Mouse (Mus musculus) kidney, adult 18-20 months (tissue): Measurements from ENCODE around the gene 2900011O08Rik.
"Not testable (repeated sequence)": the region's sequence is repeated elsewhere in the genome, so short reads cannot be mapped to it uniquely, and the experiment has no call there.

Source experiments
- DNase-seq: peaks from one replicate; pipeline ENCODE4 v3.0.0; 2021

2900011O08Rik gene

DNA sequence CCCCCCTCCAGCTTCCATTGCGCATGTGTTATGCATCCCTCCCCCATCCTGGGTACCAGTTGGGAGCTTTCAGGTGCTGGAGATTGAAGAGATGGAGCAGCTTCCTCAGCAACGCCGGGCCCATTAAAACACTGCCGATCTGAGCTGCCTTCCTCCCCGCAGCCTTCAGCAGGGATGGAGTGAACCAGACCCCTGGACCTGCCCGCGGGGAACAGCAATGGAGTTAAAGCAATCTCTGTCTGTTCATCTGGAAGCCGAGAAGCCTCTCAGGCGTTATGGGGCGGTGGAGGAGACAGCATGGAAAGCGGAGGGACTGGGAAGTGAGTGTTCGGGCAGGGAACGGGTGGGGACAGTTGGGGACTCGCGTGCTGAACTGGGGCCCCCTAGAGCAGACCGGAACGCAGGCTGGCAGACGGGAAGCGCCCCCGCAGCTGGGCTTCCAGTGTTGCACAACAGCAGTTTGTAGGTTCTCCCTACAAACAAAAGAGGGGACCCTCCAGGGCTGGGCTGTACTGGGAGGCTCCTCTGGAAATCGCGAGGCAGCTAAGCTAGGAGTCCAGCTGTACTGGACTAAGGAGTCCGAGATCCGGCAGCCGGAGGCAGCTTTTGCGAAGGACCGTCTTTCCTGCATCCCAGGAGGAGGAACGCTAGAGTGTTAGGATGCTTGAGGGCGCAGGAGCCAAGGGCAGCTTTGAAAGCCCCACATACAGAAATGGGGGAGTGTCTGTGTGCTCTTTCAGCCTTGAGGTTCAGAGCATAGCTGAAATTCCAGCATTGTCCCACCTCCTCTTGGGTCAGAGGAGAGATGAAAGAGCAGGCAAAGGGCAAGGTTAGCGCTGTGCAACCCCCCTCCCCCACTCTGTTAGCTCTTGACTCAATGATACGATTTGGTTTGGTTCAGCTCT, at the start of gene 2900011O08Rik, which contains the start of gene Ifitm7:
2900011O08Rik (plus strand) TSS at position 31 of the 905 bp plus-strand sequence.
Ifitm7 (minus strand) TSS at position 315 of the 905 bp plus-strand sequence.
- no peak for DNase-seq

DNA sequence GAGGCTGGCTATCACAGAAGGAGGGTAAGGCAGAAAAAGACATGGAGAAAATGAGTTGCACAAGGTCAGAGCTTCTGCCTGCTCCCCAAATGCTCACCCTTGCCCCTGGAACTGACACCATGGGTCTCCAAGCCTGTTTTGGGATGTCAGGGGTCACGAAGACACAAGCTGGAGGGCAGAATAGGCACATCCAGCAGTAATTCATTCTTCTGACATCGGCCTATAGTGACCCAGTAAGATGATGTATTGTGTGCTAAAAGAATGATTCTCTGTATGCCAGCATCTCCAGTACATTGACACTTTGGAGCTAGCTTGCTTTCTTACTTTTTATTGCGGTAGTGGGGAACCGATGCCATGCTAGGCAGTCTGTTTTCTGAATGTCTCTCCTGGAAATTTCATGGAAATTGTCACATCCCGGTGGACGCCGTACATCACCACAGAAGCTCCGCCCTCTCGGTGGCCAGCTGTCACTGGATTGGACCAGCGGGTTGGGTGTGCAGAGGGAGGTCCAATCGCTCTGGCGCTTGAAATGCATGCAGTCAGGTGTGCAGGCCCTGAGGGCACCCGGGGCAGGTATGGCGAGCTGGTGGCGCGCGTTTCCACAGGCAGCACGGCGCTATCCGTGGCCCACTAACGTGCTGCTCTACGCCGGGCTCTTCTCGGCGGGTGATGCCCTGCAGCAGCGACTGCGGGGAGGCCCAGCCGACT, 46.1 kb upstream of the 2900011O08Rik start:
- peak; percentile 89 for DNase-seq

DNA sequence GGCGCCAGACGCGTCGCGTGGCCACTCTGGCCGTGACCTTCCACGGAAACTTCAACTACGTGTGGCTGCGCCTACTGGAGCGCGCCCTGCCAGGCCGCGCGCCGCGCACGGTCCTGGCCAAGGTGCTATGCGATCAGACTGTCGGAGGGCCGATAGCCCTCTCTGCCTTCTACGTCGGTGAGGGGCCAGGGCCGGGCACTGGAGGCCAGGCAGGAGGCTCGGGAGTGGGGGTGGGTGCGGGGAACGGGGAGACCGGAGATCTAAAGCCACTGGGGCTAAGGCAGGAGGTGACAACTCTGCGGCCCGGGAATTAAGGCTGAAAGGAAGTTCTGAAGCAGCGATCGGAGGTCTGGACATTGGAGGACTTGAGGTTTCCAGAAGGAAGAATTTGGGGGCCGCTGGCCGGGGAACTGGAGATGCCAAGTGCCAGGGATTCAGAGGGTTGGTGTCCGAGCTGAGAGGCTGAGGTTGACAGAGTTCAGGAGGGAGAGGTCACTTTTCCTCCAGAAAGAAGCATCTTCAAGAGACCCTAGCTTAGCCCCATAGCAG, 45.5 kb upstream of the 2900011O08Rik start:
- DNase-seq, result no peak

DNA sequence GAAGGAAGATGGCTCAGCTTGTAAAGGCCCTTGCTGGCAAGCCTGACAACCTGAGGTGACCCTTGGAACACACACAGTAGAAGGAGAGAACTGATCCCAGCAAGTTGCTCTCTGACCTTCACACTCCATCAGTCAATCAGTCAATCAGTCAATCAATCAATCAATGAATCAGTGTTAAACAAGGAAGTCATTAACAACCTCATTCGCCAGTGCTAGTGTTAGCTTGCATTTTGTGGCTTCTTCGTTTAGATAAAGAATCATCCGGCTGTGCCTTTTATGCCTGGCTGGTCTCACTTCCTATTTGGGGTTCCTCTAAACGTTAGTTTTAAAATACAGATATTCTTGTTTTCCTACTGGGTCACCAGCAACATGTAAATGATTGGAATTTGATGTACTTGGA, 42.2 kb upstream of the 2900011O08Rik start:
- DNase-seq, result no peak

DNA sequence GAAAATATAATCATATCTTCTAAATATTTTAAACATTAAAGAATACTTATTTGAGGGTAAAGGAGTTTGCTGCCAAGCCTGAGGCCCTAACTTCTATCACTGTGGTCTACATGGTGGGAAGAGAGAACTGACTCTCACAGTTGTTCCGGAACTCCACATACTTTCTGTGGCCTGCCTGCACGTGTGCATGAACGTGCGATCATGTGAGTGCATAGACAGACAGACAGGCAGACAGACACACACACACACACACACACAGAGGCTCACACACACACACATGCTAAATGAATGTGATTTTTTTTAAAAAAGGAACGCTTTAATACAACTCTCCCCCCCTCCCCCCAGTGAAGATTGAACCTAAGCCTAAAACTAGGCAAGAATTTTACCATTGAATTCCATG, 41.7 kb upstream of the 2900011O08Rik start:
- DNase-seq, result no peak

DNA sequence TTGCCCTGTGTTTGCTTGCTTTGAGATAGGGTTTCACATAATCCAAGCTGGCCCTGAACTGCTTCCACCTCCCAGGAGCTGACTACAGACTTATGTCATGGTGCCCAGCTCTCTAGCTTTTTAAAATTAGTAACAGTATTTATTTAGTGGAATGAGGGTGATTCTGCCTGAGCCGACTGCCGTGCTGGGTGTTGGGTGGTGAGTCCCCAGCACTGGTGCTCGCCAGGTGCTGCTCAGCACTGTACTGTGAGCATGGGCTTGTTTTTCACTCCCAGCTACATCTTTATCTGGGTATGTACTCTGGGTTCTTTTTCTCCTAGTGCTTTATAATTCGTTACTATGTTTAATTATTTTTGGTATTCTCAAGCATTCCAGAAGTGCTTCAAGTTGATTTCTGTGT, 41.3 kb upstream of the 2900011O08Rik start:
- DNase-seq, result no peak

DNA sequence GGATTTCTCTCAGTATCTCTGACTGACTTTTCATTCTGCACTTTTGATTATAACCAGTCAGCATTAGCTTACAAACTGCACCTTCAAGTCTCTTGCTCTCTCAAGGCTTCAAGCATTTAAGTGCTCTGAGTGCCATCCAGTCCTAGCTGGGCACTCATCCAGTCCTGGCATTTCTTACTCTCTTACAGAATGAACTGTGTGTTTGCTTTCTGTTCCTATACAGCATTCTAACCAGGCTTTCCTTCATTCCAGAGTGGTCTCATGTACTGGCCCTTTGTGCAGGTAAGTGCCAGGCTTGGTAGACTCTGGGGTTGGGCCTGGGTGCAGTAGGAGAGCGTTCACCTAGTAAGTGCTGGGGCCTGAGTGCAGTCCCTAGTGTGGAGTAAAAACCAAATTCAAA, 40.1 kb upstream of the 2900011O08Rik start:
- no peak for DNase-seq

DNA sequence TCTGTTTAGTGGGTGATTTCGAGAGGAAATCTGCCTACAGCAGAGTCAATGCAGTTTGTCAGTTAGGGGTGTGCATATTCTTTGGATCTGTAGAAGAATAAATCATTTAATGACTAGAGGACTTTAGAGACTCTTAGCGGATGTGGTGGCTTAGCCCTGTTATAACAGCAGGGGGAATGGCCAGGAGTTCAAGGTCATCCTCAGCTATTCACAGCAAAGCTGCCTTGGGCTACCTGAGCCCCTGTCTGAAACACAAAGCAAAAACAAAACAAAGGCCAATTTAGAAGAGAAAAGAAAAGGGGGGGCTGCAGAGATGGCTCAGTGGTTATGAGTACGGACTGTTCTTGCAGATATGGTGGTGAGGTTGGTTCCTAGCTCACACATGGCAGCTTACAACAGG, 35.2 kb upstream of the 2900011O08Rik start:
- no peak for DNase-seq

DNA sequence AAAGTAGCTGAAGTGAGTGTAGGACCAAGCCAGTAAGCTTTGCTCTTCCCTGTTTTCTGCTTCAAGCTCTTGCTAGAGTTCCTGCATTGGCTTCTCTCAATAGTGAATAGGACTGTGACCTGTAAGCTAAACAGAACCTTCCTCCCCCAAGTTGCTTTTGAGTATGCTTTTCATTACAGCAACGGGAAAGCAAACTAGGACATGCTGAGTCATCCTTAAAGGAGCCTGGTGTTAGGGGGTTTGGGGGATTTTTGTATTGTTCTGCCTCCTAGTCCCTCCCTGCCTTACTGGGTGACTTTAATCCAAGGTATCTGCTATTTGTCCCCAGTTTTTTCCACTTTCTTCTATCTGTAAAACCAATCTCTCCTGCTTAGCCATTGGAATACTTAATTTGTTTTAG, 24.4 kb upstream of the 2900011O08Rik start:
- no peak for DNase-seq

DNA sequence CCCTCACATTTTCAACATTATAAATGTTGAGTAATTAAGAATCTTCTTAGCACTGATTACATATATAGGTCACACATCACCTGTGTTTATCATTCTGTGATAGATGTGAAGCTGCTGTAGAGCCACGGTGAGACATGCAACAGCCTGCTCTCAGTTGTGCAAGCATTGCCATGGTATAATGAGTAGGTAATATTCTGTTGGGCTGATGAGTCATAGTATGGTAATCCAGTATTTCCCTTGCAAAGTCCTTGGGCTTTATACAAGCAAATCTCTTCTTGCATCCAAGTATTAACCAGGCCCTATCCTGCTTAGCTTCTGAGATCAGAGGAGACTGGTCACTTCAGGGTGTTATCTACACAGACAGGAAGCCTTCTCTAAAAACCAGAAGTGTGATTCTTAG, 17.3 kb upstream of the 2900011O08Rik start:
- no peak for DNase-seq

DNA sequence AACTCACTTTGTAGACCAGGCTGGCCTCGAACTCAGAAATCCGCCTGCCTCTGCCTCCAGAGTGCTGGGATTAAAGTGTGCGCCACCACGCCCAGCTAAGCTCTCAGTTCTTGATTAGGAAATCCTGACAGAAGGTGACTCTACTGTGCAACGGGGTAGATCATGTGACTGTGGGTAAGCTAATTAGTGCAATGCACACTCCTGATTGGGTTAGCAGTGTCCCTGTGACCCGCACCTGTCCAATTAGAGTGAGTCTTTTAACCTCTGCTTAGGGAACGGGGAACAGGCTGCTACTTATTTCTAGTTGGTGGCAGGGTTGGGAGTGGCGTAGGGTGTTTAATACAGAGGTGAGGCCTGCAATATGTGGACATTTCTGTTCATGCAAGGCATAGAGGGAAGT, 14.4 kb upstream of the 2900011O08Rik start:
- DNase-seq, result no peak

DNA sequence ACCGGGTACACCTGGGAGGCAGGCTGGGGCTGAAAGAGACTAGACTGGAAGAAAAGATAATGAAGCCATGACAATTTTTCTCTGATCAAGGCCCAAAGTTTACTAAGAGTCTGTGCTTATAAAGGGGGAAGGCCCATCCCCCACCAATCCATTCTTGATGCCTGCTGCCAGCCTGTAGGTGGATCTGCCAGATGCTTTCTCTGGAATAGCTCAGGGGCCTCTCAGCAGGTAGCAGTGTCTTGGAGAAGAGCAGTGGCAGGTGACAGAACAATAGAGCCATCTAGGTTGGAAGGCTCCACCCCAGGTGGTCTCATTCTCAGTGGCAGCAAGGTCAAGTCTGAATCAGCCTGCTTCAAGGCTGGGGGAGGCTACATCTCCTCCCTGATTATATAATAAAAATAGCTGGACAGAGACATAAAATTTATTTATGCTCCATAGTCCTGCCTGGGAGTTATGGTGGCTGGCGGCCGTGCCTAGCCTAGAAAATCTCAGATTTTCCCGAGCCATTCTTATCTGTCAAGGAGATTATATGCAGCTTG, 10.0 kb upstream of the 2900011O08Rik start:
- DNase-seq, result not testable (repeated sequence)

DNA sequence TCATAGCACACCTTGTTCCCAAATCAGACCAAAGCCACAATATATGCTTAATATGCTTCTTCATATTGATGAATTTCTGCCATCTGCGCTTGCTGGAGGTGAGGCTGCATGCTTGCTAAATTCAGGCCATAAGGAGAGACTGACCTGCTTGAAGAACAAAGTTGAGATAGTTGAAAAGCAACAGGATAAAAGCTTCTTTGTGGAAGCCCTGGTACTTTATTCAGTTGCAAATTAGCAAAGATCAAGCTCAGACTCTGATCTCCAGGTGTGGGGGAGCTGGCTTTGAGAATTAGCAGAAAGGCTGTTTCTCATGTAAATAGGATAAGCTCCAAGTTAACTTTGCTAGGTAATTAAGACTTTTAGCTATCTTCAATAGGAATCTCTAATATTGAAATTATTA, 9.4 kb upstream of the 2900011O08Rik start:
- DNase-seq, result not testable (repeated sequence)

DNA sequence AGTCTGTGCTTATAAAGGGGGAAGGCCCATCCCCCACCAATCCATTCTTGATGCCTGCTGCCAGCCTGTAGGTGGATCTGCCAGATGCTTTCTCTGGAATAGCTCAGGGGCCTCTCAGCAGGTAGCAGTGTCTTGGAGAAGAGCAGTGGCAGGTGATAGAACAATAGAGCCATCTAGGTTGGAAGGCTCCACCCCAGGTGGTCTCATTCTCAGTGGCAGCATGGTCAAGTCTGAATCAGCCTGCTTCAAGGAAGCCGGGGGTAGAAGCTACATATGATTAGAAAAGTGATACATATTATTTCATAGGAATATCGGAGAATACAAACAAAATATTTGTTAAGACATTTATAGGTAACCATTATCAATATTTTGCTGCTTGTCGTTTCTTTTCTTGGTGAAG, 4.7 kb upstream of the 2900011O08Rik start:
- DNase-seq, result not testable (repeated sequence)

DNA sequence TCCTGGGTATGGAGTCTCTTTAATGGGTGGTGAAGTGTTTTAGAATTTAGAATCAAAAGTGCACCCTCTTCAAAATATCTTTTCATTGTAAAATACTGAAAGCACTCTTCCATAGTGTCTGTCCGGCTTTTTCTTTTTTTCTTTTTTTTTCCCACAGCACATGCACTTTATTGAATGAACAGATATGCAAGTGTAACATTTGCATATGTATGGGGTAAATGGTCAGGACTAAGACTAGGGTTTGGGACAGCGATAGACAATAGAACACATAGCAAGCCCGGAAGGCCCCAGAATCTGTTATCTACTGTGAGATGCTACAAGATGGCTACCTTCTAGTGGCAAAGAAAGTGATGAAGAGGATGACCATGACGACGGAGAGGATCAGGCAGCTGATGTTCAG, 3.2 kb upstream of the 2900011O08Rik start:
- no peak for DNase-seq

DNA sequence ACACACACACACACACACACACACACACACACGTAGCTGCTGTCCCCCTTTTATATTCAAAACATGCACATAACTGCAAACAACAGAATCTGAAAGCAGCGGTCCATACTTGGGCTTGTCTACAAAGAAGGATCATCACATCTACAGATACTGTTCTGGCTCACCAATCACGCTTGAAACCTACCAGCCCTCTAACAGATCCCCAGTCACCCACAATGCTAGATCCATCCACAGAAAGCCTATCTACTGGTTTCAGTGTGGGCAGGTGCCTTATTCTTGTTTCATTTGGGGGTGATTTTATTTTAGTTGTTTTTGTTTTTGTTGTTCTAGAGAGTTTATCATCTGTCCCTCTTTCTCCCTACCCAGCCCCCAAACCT, 219 bp upstream of the 2900011O08Rik start:
- no peak for DNase-seq

DNA sequence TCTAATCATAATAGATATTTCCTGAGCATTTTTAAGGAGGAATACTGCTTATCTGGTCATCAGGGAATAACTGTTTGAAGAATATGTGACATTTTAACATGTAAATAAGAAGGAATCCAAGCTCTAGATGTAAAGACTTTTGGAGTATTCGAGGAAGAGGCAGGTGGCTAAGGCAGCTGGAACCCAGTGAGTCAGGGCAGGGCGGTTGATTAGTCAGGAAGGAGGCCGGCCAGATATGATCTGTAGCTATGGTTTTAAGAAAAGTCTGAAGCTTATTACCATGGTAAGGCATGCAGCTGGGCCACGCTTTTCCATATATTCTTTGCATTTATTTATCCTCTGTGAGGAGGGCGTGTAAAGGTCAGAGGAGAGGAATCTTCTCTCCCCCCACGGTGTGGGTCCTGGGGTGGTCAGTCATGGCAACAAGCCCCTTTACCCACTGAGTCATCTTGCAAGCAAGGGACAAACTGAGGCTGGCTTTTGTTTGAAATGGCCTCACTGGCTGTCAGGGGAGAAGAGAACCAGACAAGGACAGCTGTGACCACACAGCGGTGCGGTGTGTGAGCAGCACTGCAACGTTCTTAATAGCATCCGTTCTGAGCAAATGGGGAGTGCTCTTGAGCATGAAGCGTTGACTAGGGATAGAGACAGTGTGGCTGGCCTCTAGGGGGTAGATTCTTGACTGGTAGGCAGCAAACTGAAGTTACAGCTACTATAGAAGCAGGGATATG, 6.3 kb downstream of the 2900011O08Rik start:
- no peak for DNase-seq

DNA sequence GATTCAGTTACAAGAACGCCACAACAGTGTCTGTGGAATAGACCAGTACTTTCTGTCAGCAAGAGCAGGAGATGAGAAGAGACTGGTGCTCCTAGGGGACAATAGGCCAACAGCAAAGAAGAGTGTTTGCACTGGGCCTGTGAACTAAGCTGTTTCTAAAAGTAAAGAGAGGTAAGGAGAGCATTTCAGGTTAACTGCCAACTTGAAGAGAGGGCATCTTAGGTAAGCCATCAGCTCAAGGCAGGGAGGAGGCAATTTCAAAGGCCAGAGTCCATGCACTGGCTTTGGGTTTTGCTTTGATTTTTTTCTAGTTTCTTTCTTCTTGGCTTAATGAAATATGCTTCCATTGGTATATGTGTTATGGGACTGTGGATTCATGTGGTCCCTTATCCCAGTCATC, 7.7 kb downstream of the 2900011O08Rik start:
- DNase-seq, result peak; percentile 25

DNA sequence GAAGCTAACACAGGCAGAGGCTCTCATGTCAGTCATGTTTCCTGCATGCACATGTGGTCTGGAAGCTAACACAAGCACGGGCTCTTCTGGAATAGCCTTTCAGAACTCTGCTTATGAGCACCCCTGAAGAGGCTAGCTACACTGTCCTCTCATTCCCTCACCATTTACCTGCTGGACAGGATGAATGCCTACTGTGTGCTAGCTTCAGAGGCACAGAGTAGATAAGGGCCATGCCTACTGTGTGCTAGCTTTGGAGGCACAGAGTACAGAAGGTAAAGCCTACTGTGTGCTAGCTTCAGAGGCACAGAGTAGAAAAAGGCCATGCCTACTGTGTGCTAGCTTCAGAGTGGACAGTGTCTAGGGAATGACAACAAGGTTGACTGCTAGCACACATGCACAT, 8.1 kb downstream of the 2900011O08Rik start:
- no peak for DNase-seq

DNA sequence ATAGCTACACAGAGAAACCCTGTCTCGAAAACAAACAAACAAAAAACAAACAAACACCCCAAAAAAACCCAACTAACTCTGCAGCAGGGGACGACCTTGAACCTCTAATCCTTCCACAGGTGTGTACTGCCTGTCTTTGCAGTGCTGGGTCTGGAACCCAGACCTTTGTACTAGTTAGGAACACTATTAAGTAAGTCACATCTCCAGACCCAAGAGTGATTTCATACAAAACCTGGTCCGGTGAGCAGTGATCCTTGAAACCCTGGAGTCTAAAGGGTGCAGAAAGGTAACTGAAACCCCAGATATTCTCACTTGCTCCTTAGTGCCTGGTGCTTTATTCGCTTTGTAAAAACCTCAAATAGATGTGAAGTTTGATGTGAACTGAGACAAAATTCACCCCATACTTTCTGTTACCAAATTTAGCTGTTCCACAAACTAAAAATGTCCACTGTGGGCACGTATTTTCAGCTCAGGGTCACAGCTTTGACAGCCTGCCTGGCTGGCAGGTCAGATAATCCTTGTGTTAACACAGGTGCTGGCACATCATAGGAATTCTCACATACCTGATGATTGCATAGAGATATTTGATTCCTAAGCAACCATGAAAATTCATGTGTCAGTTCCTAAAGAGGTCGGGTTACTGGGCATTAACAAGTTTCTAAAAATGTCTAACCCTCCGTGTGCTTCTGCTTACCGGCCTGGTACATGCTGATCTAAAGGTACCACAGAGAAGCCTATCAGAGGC, 17.2 kb downstream of the 2900011O08Rik start:
- DNase-seq, result peak; percentile 39

DNA sequence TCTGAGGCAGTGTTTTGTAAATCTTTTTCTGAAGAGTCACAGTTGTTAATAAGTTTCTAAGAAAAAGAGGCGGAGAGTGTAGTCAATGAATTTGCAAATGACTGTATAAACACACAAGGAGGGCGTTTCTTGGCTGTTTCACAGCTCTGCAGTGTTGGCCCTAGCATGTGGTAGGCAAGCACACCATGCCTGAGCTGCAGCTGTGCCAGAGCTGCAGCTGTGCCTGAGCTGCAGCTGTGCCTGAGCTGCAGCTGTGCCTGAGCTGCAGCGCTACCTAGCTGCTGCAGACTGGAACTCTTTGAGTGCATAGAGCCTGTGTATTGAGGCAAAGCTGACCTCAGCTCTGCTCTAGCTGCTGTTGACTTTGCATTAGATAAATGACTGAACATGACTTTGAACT, 17.8 kb downstream of the 2900011O08Rik start:
- no peak for DNase-seq

DNA sequence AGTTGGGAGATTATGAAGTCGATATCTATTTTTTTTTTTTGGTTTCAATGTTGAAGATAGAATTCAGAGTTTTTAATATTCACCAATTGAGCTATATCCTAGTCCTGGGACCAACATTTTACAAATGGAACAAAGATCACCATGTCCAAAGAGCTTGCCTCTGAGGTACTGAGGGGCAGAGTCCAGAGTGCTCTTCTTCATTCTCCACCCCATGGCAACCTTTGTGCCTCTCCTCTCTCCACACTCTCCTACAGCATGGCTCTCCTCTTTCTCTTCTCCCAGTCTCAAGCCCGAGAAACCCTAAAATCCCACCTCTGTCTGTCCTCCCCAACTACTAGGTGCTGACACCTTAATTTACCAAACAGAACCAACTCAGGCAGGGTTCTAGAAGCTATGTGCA, 18.3 kb downstream of the 2900011O08Rik start:
- DNase-seq, result no peak
